Mouse (Mus musculus) ES-E14 (cell line): ENCODE data around the gene Get4. TPM values are rescaled to one million over a fixed set of nuclear protein-coding genes. Genes with fewer than 3 reads are reported as not detected.

Experiments used
- DNase-seq: peaks from one replicate; pipeline ENCODE4 v3.0.0-alpha.2; 2013; ENCODE audit warnings: low read depth, low spot score
- H3K27ac ChIP-seq: 2 replicates; pipeline ENCODE4 v1.5.1; 2012; ENCODE audit warnings: low read depth, mild to moderate bottlenecking, low read length, moderate library complexity, mixed read lengths; ENCODE audit not compliant: poor library complexity, insufficient read depth, severe bottlenecking
- H3K36me3 ChIP-seq: 2 replicates; pipeline ENCODE4 v1.6.1; 2012; ENCODE audit warnings: mild to moderate bottlenecking, low read length, moderate library complexity, mixed read lengths; ENCODE audit not compliant: control insufficient read depth, poor library complexity, insufficient read depth, severe bottlenecking
- H3K4me1 ChIP-seq, 2 experiments: fragments of 150-350 bp in 1 of 2; sonication (generic) in 1 of 2; 2 replicates each; pipeline ENCODE4 v1.6.1; 2012; ENCODE audit warnings: low read length in 2 of 2, mild to moderate bottlenecking in 1 of 2, mixed read lengths in 1 of 2; ENCODE audit not compliant: control insufficient read depth in 2 of 2, insufficient read depth in 2 of 2, poor library complexity in 1 of 2
- H3K4me3 ChIP-seq, 2 experiments: fragments of 150-350 bp in 1 of 2; sonication (generic) in 1 of 2; 2 replicates each; pipeline ENCODE4 v1.5.1; 2012; ENCODE audit warnings: low read length in 2 of 2, low read depth in 1 of 2, mild to moderate bottlenecking in 1 of 2, mixed read lengths in 1 of 2; ENCODE audit not compliant: insufficient read depth in 1 of 2, poor library complexity in 1 of 2, severe bottlenecking in 1 of 2
- H3K9ac ChIP-seq: 2 replicates; pipeline ENCODE4 v1.6.1; 2012; ENCODE audit warnings: low read depth, mild to moderate bottlenecking, low read length, mixed read lengths; ENCODE audit not compliant: poor library complexity, insufficient read depth, severe bottlenecking
- H3K9me3 ChIP-seq: fragments of 150-350 bp; sonication (generic); 2 replicates; pipeline ENCODE4 v1.6.1; 2012; ENCODE audit warnings: low read depth, mild to moderate bottlenecking, low read length; ENCODE audit not compliant: control insufficient read depth, insufficient read depth
- CHD2 ChIP-seq: IDR thresholded peaks from 2 replicates; pipeline ENCODE4 v1.6.1; 2014; ENCODE audit warnings: mild to moderate bottlenecking, low read depth, low read length, inconsistent platforms
- HCFC1 ChIP-seq: IDR thresholded peaks from 2 replicates; pipeline ENCODE4 v1.6.1; 2012; ENCODE audit warnings: low read length, inconsistent platforms, borderline replicate concordance; ENCODE audit not compliant: insufficient read depth
- MAFK ChIP-seq: IDR thresholded peaks from 2 replicates; pipeline ENCODE4 v1.6.1; 2014; ENCODE audit warnings: mild to moderate bottlenecking, low read depth, low read length, inconsistent platforms; ENCODE audit not compliant: insufficient read depth
- ZC3H11A ChIP-seq: IDR thresholded peaks from 2 replicates; pipeline ENCODE4 v1.6.1; 2012; ENCODE audit warnings: low read depth, mild to moderate bottlenecking, inconsistent platforms, low read length, borderline replicate concordance
- ZNF384 ChIP-seq: IDR thresholded peaks from 2 replicates; pipeline ENCODE4 v1.6.1; 2012; ENCODE audit warnings: low read depth, low read length, inconsistent platforms
- in situ Hi-C, 2 experiments: fragments of 600-800 bp; cut with MboI; formaldehyde crosslinking; loops; one replicate each; pipeline ENCODE4 v1.15.1; 2025; ENCODE audit warnings: low sequenced_read_pairs in 2 of 2, inconsistent platforms in 1 of 2; ENCODE audit not compliant: unreplicated experiment in 2 of 2
- total RNA-seq: library from RNA; depleted of rRNA; stranded (reverse); fragments of 300-350 nt; gene quantifications from 2 replicates; pipeline ENCODE4 v1.2.3, GENCODE M21; 2012

Get4 gene
- total RNA-seq, 1 experiment, result 140 TPM

DNA sequence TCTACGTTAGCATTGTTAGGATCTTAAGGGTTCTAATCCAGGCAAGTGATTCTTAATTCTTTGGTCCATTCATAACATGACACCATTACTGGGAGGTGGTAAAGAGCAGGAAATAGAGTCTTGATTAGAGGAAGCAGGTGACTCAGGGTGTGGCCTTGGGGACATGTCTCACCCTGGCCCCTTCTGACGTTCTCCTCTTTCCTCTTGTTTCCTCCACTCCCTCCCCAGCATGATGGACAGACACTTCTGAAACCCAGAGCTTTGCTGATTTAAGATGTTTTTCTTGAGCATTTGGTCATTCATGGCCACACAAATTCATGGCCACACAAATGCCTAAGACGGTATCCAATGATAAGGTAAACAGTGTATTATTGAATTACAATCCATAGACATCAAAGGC lies 57.8 kb downstream of the Get4 start:
- no peak overlapping the region for H3K9ac ChIP-seq
- TF ChIP-seq ZC3H11A (no peak), CHD2 (no peak), ZNF384 (no peak), HCFC1 (no peak), MAFK (no peak)
- no peaks in the 10 kb centered on the region for H3K9me3 ChIP-seq
- H3K36me3 ChIP-seq, result peaks cover 9% of the 10 kb centered on the region; the same call in 1 of the 2 replicates
- in situ Hi-C loops, result no loop called here
- no peak overlapping the region for H3K4me3 ChIP-seq
- peaks cover 0 to 6% of the 10 kb centered on the region in 2 experiments; a peak in 2 of 4 replicates for H3K4me1 ChIP-seq
- no peak for DNase-seq
- H3K27ac ChIP-seq, result no peak overlapping the region

DNA sequence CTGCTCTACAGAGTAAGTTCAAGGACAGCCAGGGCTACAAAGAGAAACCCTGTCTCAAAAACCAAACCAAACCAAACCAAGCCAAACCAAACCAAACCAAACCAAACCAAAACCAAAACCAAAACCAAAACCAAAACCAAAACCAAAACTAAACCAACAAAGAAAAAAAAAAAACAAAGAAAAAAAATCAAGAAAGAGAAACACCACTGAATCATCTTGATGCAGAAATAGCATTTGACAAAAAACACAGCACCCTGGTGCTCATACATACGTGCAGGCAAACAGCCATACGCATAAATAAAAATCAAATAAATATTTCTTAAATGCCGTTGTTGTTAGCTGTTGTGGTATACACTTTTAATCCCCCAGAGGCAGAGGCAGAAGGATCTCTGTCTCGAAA lies 58.4 kb downstream of the Get4 start:
- Histone ChIP-seq H3K9ac (no peak overlapping the region), H3K27ac (no peak overlapping the region), H3K4me1 (peaks cover 0 to 6% of the 10 kb centered on the region in 2 experiments; a peak in 2 of 4 replicates), H3K36me3 (peaks cover 6% of the 10 kb centered on the region; the same call in 1 of the 2 replicates), H3K9me3 (no peaks in the 10 kb centered on the region), H3K4me3 (no peak overlapping the region)
- no peak for TF ChIP-seq ZNF384
- TF ChIP-seq ZC3H11A, result no peak
- TF ChIP-seq CHD2, result no peak
- TF ChIP-seq MAFK, result no peak
- TF ChIP-seq HCFC1, result no peak
- DNase-seq, result no peak
- in situ Hi-C loops, result no loop called here

DNA sequence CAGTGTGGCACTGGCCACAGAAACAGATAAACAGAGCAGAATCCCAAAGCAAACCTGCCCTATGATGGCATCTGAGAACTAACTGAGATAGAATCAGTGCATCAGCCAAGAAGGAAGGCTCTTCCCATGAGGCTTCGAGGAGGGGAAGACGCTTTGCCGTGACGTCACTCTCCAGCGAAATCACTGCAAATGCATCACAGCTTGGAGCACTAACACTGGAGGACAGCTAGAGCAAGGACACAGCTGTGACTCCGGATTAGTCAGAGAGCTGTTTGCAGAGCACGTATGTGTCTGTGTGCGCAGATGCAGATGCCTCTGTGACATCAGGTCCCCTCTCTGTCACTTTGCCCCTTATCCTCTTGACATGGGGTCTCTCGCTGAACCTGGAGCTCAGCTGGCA lies 59.7 kb downstream of the Get4 start:
- DNase-seq, result no peak
- Histone ChIP-seq H3K9ac (no peak overlapping the region), H3K36me3 (peaks cover 6% of the 10 kb centered on the region; the same call in 1 of the 2 replicates), H3K27ac (no peak overlapping the region), H3K4me3 (no peak overlapping the region), H3K4me1 (peaks cover 0 to 5% of the 10 kb centered on the region in 2 experiments; a peak in 2 of 4 replicates), H3K9me3 (no peaks in the 10 kb centered on the region)
- no peak for TF ChIP-seq CHD2
- TF ChIP-seq ZNF384, result no peak
- TF ChIP-seq ZC3H11A, result no peak
- no peak for TF ChIP-seq HCFC1
- TF ChIP-seq MAFK, result no peak
- in situ Hi-C loops, result no loop called here

DNA sequence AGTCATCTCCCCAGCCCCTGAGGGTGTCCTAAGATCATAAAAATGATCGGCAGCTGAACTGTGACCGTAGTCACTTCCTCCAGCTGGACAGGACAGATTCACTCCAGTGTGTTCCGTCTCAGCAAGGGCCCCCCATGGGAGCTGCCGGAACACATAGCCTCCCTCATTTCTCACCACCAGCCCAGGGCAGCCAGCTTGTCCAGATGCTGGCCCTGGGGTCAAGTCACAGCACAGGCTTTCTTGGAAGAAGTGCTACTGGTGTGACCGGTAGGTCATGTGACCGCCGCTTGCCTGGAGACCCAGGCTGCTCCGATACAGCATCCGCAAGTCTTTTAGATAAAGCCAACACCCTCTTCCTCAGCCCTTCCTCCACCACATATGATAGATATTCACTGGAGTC lies 61.4 kb downstream of the Get4 start:
- peaks cover 0 to 15% of the 10 kb centered on the region in 2 experiments; a peak in 2 of 4 replicates for H3K4me1 ChIP-seq
- H3K27ac ChIP-seq, result no peak overlapping the region
- H3K4me3 ChIP-seq, result no peak overlapping the region
- no peaks in the 10 kb centered on the region for H3K9me3 ChIP-seq
- H3K36me3 ChIP-seq, result peaks cover 4% of the 10 kb centered on the region; the same call in 1 of the 2 replicates
- DNase-seq, result no peak
- in situ Hi-C loops, result no loop called here
- H3K9ac ChIP-seq, result no peak overlapping the region
- TF ChIP-seq HCFC1, result no peak
- TF ChIP-seq ZNF384, result no peak
- TF ChIP-seq ZC3H11A, result no peak
- no peak for TF ChIP-seq MAFK
- no peak for TF ChIP-seq CHD2
